8 mouse cellular contexts compared by ENCODE assay signal in genomic region chr9:47368015-47368901, GRCm38 (mm10).
DNase-seq lines count a peak whose midpoint lies in the region; ATAC-seq and TF ChIP-seq lines count a peak whose summit lies in the region.

No protein-coding gene starts in this region.

- peak overlapping the region; percentile 56 for H3K4me2 ChIP-seq in embryonic facial prominence, embryonic 15.5 days (replicated peaks)
- H3K4me2 ChIP-seq in liver, embryonic 12.5 days: peak overlapping the region; percentile 52

- ATAC-seq in embryonic facial prominence, embryonic 15.5 days (ENCODE audit: insufficient number of reproducible peaks, low FRiP score, low TSS enrichment, low read depth): peak; percentile 48
- ATAC-seq in liver, embryonic 12.5 days: no peak
- no peak for ATAC-seq in monocyte, adult 5-6 weeks (replicated peaks; ENCODE audit: insufficient number of reproducible peaks, low FRiP score, low TSS enrichment, poor library complexity, severe bottlenecking)

- H3K27ac ChIP-seq in embryonic facial prominence, embryonic 15.5 days (replicated peaks): no peak overlapping the region
- no peak overlapping the region for H3K27ac ChIP-seq in liver, embryonic 12.5 days

- WGBS in embryonic facial prominence, embryonic 15.5 days: 4% methylated on average over 31 of the region's 31 CpGs
- WGBS in liver, embryonic 12.5 days (ENCODE audit: insufficient replicate concordance): 9% methylated on average over 30 of the region's 31 CpGs

- peaks cover 52% of the 10 kb centered on the region for H3K27me3 ChIP-seq in E14TG2a.4 (ENCODE audit: insufficient read depth, low read length)
- peaks cover 13% of the 10 kb centered on the region; the same call in 1 of the 2 replicates for H3K27me3 ChIP-seq in embryonic facial prominence, embryonic 15.5 days
- peaks cover 37% of the 10 kb centered on the region for H3K27me3 ChIP-seq in liver, embryonic 12.5 days (replicated peaks)

- peak overlapping the region; percentile 75 for H3K4me3 ChIP-seq in E14TG2a.4 (replicated peaks; ENCODE audit: low read length)
- H3K4me3 ChIP-seq in embryonic facial prominence, embryonic 15.5 days (replicated peaks): peak overlapping the region; percentile 30
- H3K4me3 ChIP-seq in liver, embryonic 12.5 days: no peak overlapping the region

- no peaks in the 10 kb centered on the region for H3K9me3 ChIP-seq in E14TG2a.4 (ENCODE audit: low read length)
- H3K9me3 ChIP-seq in embryonic facial prominence, embryonic 15.5 days (replicated peaks): no peaks in the 10 kb centered on the region
- H3K9me3 ChIP-seq in liver, embryonic 12.5 days (replicated peaks): no peaks in the 10 kb centered on the region

- peaks cover 42% of the 10 kb centered on the region for H3K4me1 ChIP-seq in E14TG2a.4 (replicated peaks; ENCODE audit: low read depth, low read length)
- peaks cover 32% of the 10 kb centered on the region for H3K4me1 ChIP-seq in embryonic facial prominence, embryonic 15.5 days
- no peaks in the 10 kb centered on the region for H3K4me1 ChIP-seq in liver, embryonic 12.5 days

- peak; percentile 46 for DNase-seq in embryo, embryonic 10.5 days (ENCODE audit: low spot score)
- no peak for DNase-seq in embryo, embryonic 10 days (ENCODE audit: low spot score)
- no peak for DNase-seq in Muller cell, postnatal 12 days (ENCODE audit: inconsistent ontology term)
- DNase-seq in left cerebral cortex, postnatal 14 days (ENCODE audit: low spot score in 2 of 2): no peak

- intact Hi-C loops in left cerebral cortex, postnatal 14 days (cut with DNase I): no loop called here

- no peaks in the 10 kb centered on the region for H3K36me3 ChIP-seq in E14TG2a.4 (ENCODE audit: insufficient read depth, low read length)
- H3K36me3 ChIP-seq in embryonic facial prominence, embryonic 15.5 days: no peaks in the 10 kb centered on the region
- H3K36me3 ChIP-seq in liver, embryonic 12.5 days: no peaks in the 10 kb centered on the region

- no peak overlapping the region for H3K9ac ChIP-seq in embryonic facial prominence, embryonic 15.5 days
- H3K9ac ChIP-seq in liver, embryonic 12.5 days: no peak overlapping the region

- TF ChIP-seq CTCF in E14TG2a.4 (conservative IDR thresholded peaks at IDR 0.05; ENCODE audit: low read length): no peak
